Mouse (Mus musculus) stomach, embryonic 16.5 days (tissue): ENCODE measurements around the gene Med12. TPM values are rescaled to one million over a fixed set of nuclear protein-coding genes. Genes with fewer than 3 reads are reported as not detected.

Experiments
- ATAC-seq: fragments of 200-750 bp; cut with Nextera tagmentation; 2 replicates; pipeline ENCODE4 v1.8.0; 2017; ENCODE audit warnings: moderate number of reproducible peaks, moderate TSS enrichment; ENCODE audit not compliant: insufficient read depth, low FRiP score
- H3K27ac ChIP-seq: fragments of 300-500 bp; sonication (generic); 2 replicates; pipeline ENCODE4 v1.5.1; 2014; ENCODE audit warnings: low read length
- H3K27me3 ChIP-seq: fragments of 300-500 bp; sonication (generic); 2 replicates; pipeline ENCODE4 v1.6.1; 2014; ENCODE audit warnings: low read length, control low read depth, mixed read lengths; ENCODE audit not compliant: control insufficient read depth, insufficient read depth
- H3K36me3 ChIP-seq: fragments of 300-500 bp; sonication (generic); 2 replicates; pipeline ENCODE4 v1.6.1; 2014; ENCODE audit warnings: low read length; ENCODE audit not compliant: control insufficient read depth, insufficient read depth
- H3K4me1 ChIP-seq: fragments of 300-500 bp; sonication (generic); 2 replicates; pipeline ENCODE4 v1.6.1; 2014; ENCODE audit warnings: low read length, control low read depth, mixed read lengths; ENCODE audit not compliant: control insufficient read depth, insufficient read depth
- H3K4me2 ChIP-seq: fragments of 300-500 bp; sonication (generic); 2 replicates; pipeline ENCODE4 v1.6.1; 2014; ENCODE audit warnings: low read depth, low read length, mixed read lengths
- H3K4me3 ChIP-seq: fragments of 300-500 bp; sonication (generic); replicated peaks from 2 replicates; pipeline ENCODE4 v1.5.1; 2014; ENCODE audit warnings: mild to moderate bottlenecking, low read length
- H3K9ac ChIP-seq: fragments of 300-500 bp; sonication (generic); 2 replicates; pipeline ENCODE4 v1.6.1; 2014; ENCODE audit warnings: low read length
- H3K9me3 ChIP-seq: fragments of 300-500 bp; sonication (generic); replicated peaks from 2 replicates; pipeline ENCODE4 v1.6.1; 2016; ENCODE audit warnings: low read length, control low read depth; ENCODE audit not compliant: control insufficient read depth
- WGBS: fragments of 180-500 bp; shearing (Covaris S2); extraction: QIAGEN DNeasy Blood & Tissue Kit; methylation state at CpG from one replicate; pipeline ENCODE4 v1.1.7; 2014; 5-methylcytosine and 5-hydroxymethylcytosine counted together
- polyA plus RNA-seq: library from polyadenylated mRNA; unstranded; fragments of >200 nt; fragmentation: Nextera tagmentation; extraction: Ambion mirVana; gene quantifications from 2 replicates; pipeline ENCODE4 v1.2.1, GENCODE M21; 2015

The Med12 gene
- polyA plus RNA-seq: 30.3 and 30.9 TPM in 2 replicates

GRCm38 (mm10) chrX:101273875-101274738 is at the start of gene Med12:
Gene Med12, plus strand, starts transcription at chrX:101274030.
- peak; percentile 98 for ATAC-seq
- Histone ChIP-seq H3K9ac (peak within 1 kb of the TSS; percentile 81), H3K4me2 (peak within 1 kb of the TSS; percentile 54), H3K4me1 (no peaks in the 10 kb centered on the region), H3K9me3 (no peaks in the 10 kb centered on the region), H3K27me3 (no peaks in the 10 kb centered on the region; the same call in 1 of the 2 replicates), H3K36me3 (no peaks in the 10 kb centered on the region), H3K27ac (peak within 1 kb of the TSS; percentile 67), H3K4me3 (peak within 1 kb of the TSS; percentile 63)
- 17% methylated on average over 49 of the region's 54 CpGs for WGBS

GRCm38 (mm10) chrX:101245011-101245410 is 28.8 kb upstream of the Med12 start:
- Histone ChIP-seq H3K36me3 (no peaks in the 10 kb centered on the region), H3K9ac (no peak overlapping the region), H3K27ac (no peak overlapping the region), H3K4me2 (no peak overlapping the region), H3K9me3 (no peaks in the 10 kb centered on the region), H3K4me3 (no peak overlapping the region), H3K27me3 (no peaks in the 10 kb centered on the region), H3K4me1 (no peaks in the 10 kb centered on the region)
- ATAC-seq: no peak
- 35% methylated on average over 1 of the region's 1 CpGs for WGBS

- Histone ChIP-seq H3K4me2 (peak within 1 kb of the TSS; percentile 61), H3K27me3 (no peaks in the 10 kb centered on the region; the same call in 1 of the 2 replicates), H3K4me3 (peak within 1 kb of the TSS; percentile 60), H3K36me3 (no peaks in the 10 kb centered on the region), H3K27ac (peak within 1 kb of the TSS; percentile 42), H3K9me3 (no peaks in the 10 kb centered on the region), H3K9ac (peak within 1 kb of the TSS; percentile 72), H3K4me1 (no peaks in the 10 kb centered on the region)
- peak; percentile 91 for ATAC-seq
- WGBS: 13% methylated on average over 47 of the region's 47 CpGs
Observed at GRCm38 (mm10) chrX:101253952-101254729, 19.7 kb upstream of the Med12 start, which contains the start of gene Foxo4. Gene Foxo4, plus strand, starts transcription at chrX:101254528.

- H3K27ac ChIP-seq: peak overlapping the region; percentile 42
- H3K4me2 ChIP-seq: peak overlapping the region; percentile 61
- no peaks in the 10 kb centered on the region; the same call in 1 of the 2 replicates for H3K27me3 ChIP-seq
- peak overlapping the region; percentile 72 for H3K9ac ChIP-seq
- ATAC-seq: peak; percentile 20; the same call in 1 of the 2 replicates
- WGBS: 18% methylated on average over 26 of the region's 26 CpGs
- H3K9me3 ChIP-seq: no peaks in the 10 kb centered on the region
- no peaks in the 10 kb centered on the region for H3K36me3 ChIP-seq
- H3K4me1 ChIP-seq: no peaks in the 10 kb centered on the region
- peak overlapping the region; percentile 60 for H3K4me3 ChIP-seq
Observed at GRCm38 (mm10) chrX:101254740-101255139, 19.1 kb upstream of the Med12 start.

- H3K27ac ChIP-seq: no peak overlapping the region
- 73% methylated on average over 13 of the region's 13 CpGs for WGBS
- no peaks in the 10 kb centered on the region for H3K36me3 ChIP-seq
- H3K27me3 ChIP-seq: no peaks in the 10 kb centered on the region; the same call in 1 of the 2 replicates
- no peaks in the 10 kb centered on the region for H3K9me3 ChIP-seq
- H3K4me1 ChIP-seq: no peaks in the 10 kb centered on the region
- no peak overlapping the region for H3K4me3 ChIP-seq
- ATAC-seq: no peak
- H3K9ac ChIP-seq: no peak overlapping the region
- no peak overlapping the region for H3K4me2 ChIP-seq
Observed at GRCm38 (mm10) chrX:101256603-101257002, 17.2 kb upstream of the Med12 start.

- Histone ChIP-seq H3K4me3 (no peak overlapping the region), H3K27me3 (no peaks in the 10 kb centered on the region; the same call in 1 of the 2 replicates), H3K9me3 (no peaks in the 10 kb centered on the region), H3K4me2 (no peak overlapping the region), H3K4me1 (no peaks in the 10 kb centered on the region), H3K27ac (peak overlapping the region; percentile 32; the same call in 1 of the 2 replicates), H3K36me3 (no peaks in the 10 kb centered on the region), H3K9ac (no peak overlapping the region)
- 32% methylated on average over 12 of the region's 13 CpGs for WGBS
- peak; percentile 76 for ATAC-seq
Observed at GRCm38 (mm10) chrX:101260441-101261325, 13.1 kb upstream of the Med12 start.

GRCm38 (mm10) chrX:101263892-101264291 is 9.9 kb upstream of the Med12 start, which contains the start of gene Gm614:
Gene Gm614, minus strand, starts transcription at chrX:101263992.
- Histone ChIP-seq H3K27me3 (peaks cover 6% of the 10 kb centered on the region; the same call in 1 of the 2 replicates), H3K27ac (no peak within 1 kb of the TSS), H3K36me3 (no peaks in the 10 kb centered on the region), H3K4me1 (no peaks in the 10 kb centered on the region), H3K9me3 (no peaks in the 10 kb centered on the region), H3K4me2 (no peak within 1 kb of the TSS), H3K4me3 (no peak within 1 kb of the TSS), H3K9ac (no peak within 1 kb of the TSS)
- WGBS: 77% methylated on average over 1 of the region's 1 CpGs
- no peak for ATAC-seq

GRCm38 (mm10) chrX:101266631-101267030 is 7.2 kb upstream of the Med12 start:
- Histone ChIP-seq H3K4me3 (no peak overlapping the region), H3K27ac (no peak overlapping the region), H3K4me1 (no peaks in the 10 kb centered on the region), H3K27me3 (peaks cover 6% of the 10 kb centered on the region; the same call in 1 of the 2 replicates), H3K36me3 (no peaks in the 10 kb centered on the region), H3K9me3 (no peaks in the 10 kb centered on the region), H3K9ac (no peak overlapping the region), H3K4me2 (no peak overlapping the region)
- 84% methylated on average over 6 of the region's 6 CpGs for WGBS
- ATAC-seq: no peak
